In genomic region chr9:80202374-80203060, GRCm38 (mm10) we compare ENCODE assay signal across 10 mouse cellular contexts. TPM values are rescaled to one million over a fixed set of nuclear protein-coding genes. Genes with fewer than 3 reads are reported as not detected.
A peak's percentile ranks its signal among the peaks of the same experiment; 100 is the strongest.
DNase-seq lines count a peak whose midpoint lies in the region; ATAC-seq and TF ChIP-seq lines count a peak whose summit lies in the region.
"Had no signal": no experiment of that assay in that cellular context is flagged by ENCODE, and none has a peak within 500 bp of the region (broad histone marks: within the 10 kb centered on the region; RNA-seq: fewer than 3 reads in every experiment).

No protein-coding gene starts in this region.

- no peaks in the 10 kb centered on the region for H3K4me1 ChIP-seq in hindbrain, postnatal 0 days (ENCODE audit: insufficient read depth, low read length)
- no peaks in the 10 kb centered on the region; the same call in 1 of the 2 replicates for H3K4me1 ChIP-seq in midbrain, postnatal 0 days (ENCODE audit: insufficient read depth, low read length)
- H3K4me1 ChIP-seq: liver, embryonic 15.5 days had no signal

- intact Hi-C loops in gastrocnemius, postnatal 36 days (cut with DNase I): no loop called here

- peak; percentile 91 for ATAC-seq in hindbrain, postnatal 0 days
- ATAC-seq in midbrain, postnatal 0 days (ENCODE audit: low FRiP score): peak; percentile 77

- WGBS in hindbrain, postnatal 0 days: 70% methylated on average over 14 of the region's 14 CpGs
- WGBS in midbrain, postnatal 0 days: 76% methylated on average over 14 of the region's 14 CpGs

- no peak overlapping the region for H3K4me2 ChIP-seq in hindbrain, postnatal 0 days (ENCODE audit: low read depth, low read length)
- no peak overlapping the region for H3K4me2 ChIP-seq in midbrain, postnatal 0 days (ENCODE audit: low read depth, low read length, poor library complexity, severe bottlenecking)
- H3K4me2 ChIP-seq: liver, embryonic 15.5 days had no signal

- H3K27ac ChIP-seq in layer of hippocampus, adult 2 months: peak overlapping the region; percentile 86
- peak overlapping the region; percentile 79; the same call in 1 of the 2 replicates for H3K27ac ChIP-seq in hindbrain, postnatal 0 days
- peak overlapping the region; percentile 52; the same call in 1 of the 2 replicates for H3K27ac ChIP-seq in midbrain, postnatal 0 days (ENCODE audit: low read depth, low read length)
- H3K27ac ChIP-seq: liver, embryonic 15.5 days had no signal

- no peak for TF ChIP-seq CTCF in layer of hippocampus, adult 2 months (conservative IDR thresholded peaks at IDR 0.05)
- no peak for TF ChIP-seq CTCF in hindbrain, postnatal 0 days (IDR thresholded peaks at IDR 0.05; ENCODE audit: low read depth)
- no peak for TF ChIP-seq CTCF in midbrain, postnatal 0 days (IDR thresholded peaks at IDR 0.05)

- H3K9me3 ChIP-seq in hindbrain, postnatal 0 days (ENCODE audit: low read length): no peaks in the 10 kb centered on the region
- H3K9me3 ChIP-seq in midbrain, postnatal 0 days (ENCODE audit: low read length): no peaks in the 10 kb centered on the region
- H3K9me3 ChIP-seq: liver, embryonic 15.5 days had no signal

- peak; percentile 16 for DNase-seq in gastrocnemius, postnatal 10 days
- no peak for DNase-seq in gastrocnemius, postnatal 36 days
- no peak for DNase-seq in layer of hippocampus, adult 2 months (ENCODE audit: low spot score in 2 of 2)
- DNase-seq in layer of hippocampus, postnatal 25 days (ENCODE audit: extremely low spot score in 1 of 2, low spot score in 1 of 2): no peak
- peak; percentile 72 for DNase-seq in hindbrain, postnatal 0 days (ENCODE audit: low spot score)
- DNase-seq in midbrain, postnatal 0 days (ENCODE audit: low spot score): peak; percentile 67
- no peak for DNase-seq in embryo, embryonic 10 days (ENCODE audit: low spot score)
- no peak for DNase-seq in T-cell, adult 2 months (ENCODE audit: low spot score)
- DNase-seq: cerebellum, adult 8-10 months had no signal

- no peaks in the 10 kb centered on the region for H3K36me3 ChIP-seq in hindbrain, postnatal 0 days (ENCODE audit: insufficient read depth, low read length)
- no peaks in the 10 kb centered on the region for H3K36me3 ChIP-seq in midbrain, postnatal 0 days (ENCODE audit: insufficient read depth, low read length)
- H3K36me3 ChIP-seq: liver, embryonic 15.5 days had no signal

- no peaks in the 10 kb centered on the region for H3K27me3 ChIP-seq in hindbrain, postnatal 0 days (ENCODE audit: insufficient read depth, low read length)
- H3K27me3 ChIP-seq in midbrain, postnatal 0 days (ENCODE audit: insufficient read depth, low read length): no peaks in the 10 kb centered on the region
- H3K27me3 ChIP-seq: liver, embryonic 15.5 days had no signal

- H3K4me3 ChIP-seq in layer of hippocampus, adult 2 months: no peak overlapping the region
- no peak overlapping the region for H3K4me3 ChIP-seq in hindbrain, postnatal 0 days (ENCODE audit: low read length)
- no peak overlapping the region for H3K4me3 ChIP-seq in midbrain, postnatal 0 days (ENCODE audit: low read depth, low read length)
- H3K4me3 ChIP-seq: liver, embryonic 15.5 days had no signal

- no peak overlapping the region for H3K9ac ChIP-seq in hindbrain, postnatal 0 days (replicated peaks; ENCODE audit: low read length)
- no peak overlapping the region for H3K9ac ChIP-seq in midbrain, postnatal 0 days (replicated peaks; ENCODE audit: low read length, poor library complexity, severe bottlenecking)
- H3K9ac ChIP-seq: liver, embryonic 15.5 days had no signal

RNA-seq across cellular contexts. Expression of gene Myo6, which starts 37.7 kb away (rescaled TPM):
- 10 to 100 TPM; 10.9 to 16.2 TPM for total RNA-seq in gastrocnemius, postnatal 10 days (2021)
- 1 to 10 TPM; 6.4 to 8.3 TPM for total RNA-seq in gastrocnemius, postnatal 36 days (2021)
- total RNA-seq in layer of hippocampus, adult 2 months (2021): 10 to 100 TPM; 82.0 to 83.8 TPM
- total RNA-seq in layer of hippocampus, postnatal 25 days (2021): 10 to 100 TPM; 71.7 to 84.2 TPM
- 48.4 and 53.6 TPM in 2 replicates for total RNA-seq in hindbrain, postnatal 0 days (2014; rRNA removed)
- 32.6 and 35.9 TPM in 2 replicates for polyA plus RNA-seq in hindbrain, postnatal 0 days (2015; fragmentation: Nextera tagmentation; extraction: Ambion mirVana)
- total RNA-seq in midbrain, postnatal 0 days (2014; rRNA removed): 44.6 and 66.6 TPM in 2 replicates
- 24.6 and 25.5 TPM in 2 replicates for polyA plus RNA-seq in midbrain, postnatal 0 days (2015; fragmentation: Nextera tagmentation; extraction: Ambion mirVana)

Comparison
In these comparisons a context has a peak if more than half of its experiments do, and no peak if none do; other contexts are left out.
1. DNase-seq: peak in gastrocnemius, postnatal 10 days (single experiment), hindbrain, postnatal 0 days (single experiment) and midbrain, postnatal 0 days (single experiment); none in gastrocnemius, postnatal 36 days (0 of 2), layer of hippocampus, adult 2 months (0 of 2), layer of hippocampus, postnatal 25 days (0 of 2), embryo, embryonic 10 days (single experiment) and T-cell, adult 2 months (single experiment).
2. Peak in every context shown above with its lines, with median percentiles within 50 percentile points of each other: H3K27ac ChIP-seq.